Mouse (Mus musculus) thymus, postnatal 4 days (tissue): ENCODE measurements around the gene Tmc3.

ENCODE experiments used
- DNase-seq: peaks from one replicate; pipeline ENCODE4 v3.0.0; 2021

Gene Tmc3

GRCm38 (mm10) chr7:83639084-83639483, 54.4 kb downstream of the Tmc3 start:
- DNase-seq: no peak

- DNase-seq: no peak
These were observed 55.9 kb downstream of the Tmc3 start for GRCm38 (mm10) chr7:83640581-83640980.

GRCm38 (mm10) chr7:83641163-83641562, 56.4 kb downstream of the Tmc3 start:
- DNase-seq: no peak

- DNase-seq: peak; percentile 14
These were observed 58.9 kb downstream of the Tmc3 start for GRCm38 (mm10) chr7:83643581-83643980.

GRCm38 (mm10) chr7:83644761-83645160, 60.0 kb downstream of the Tmc3 start:
- DNase-seq: no peak

GRCm38 (mm10) chr7:83645476-83645875, 60.7 kb downstream of the Tmc3 start:
- DNase-seq: no peak

- DNase-seq: no peak
These were observed 64.1 kb downstream of the Tmc3 start for GRCm38 (mm10) chr7:83648807-83649206.

GRCm38 (mm10) chr7:83650638-83651037, 65.9 kb downstream of the Tmc3 start:
- peak; percentile 7 for DNase-seq

- no peak for DNase-seq
These were observed 67.8 kb downstream of the Tmc3 start for GRCm38 (mm10) chr7:83652498-83652897.

- no peak for DNase-seq
These were observed 68.9 kb downstream of the Tmc3 start for GRCm38 (mm10) chr7:83653605-83654051.

- DNase-seq: no peak
These were observed 69.5 kb downstream of the Tmc3 start for GRCm38 (mm10) chr7:83654196-83654595.

- DNase-seq: peak; percentile 83
These were observed 70.4 kb downstream of the Tmc3 start for GRCm38 (mm10) chr7:83654938-83655630.

GRCm38 (mm10) chr7:83658716-83659115, 74.0 kb downstream of the Tmc3 start:
- no peak for DNase-seq

GRCm38 (mm10) chr7:83659159-83660065, 74.7 kb downstream of the Tmc3 start:
- peak; percentile 64 for DNase-seq

GRCm38 (mm10) chr7:83660273-83660691, 75.6 kb downstream of the Tmc3 start:
- DNase-seq: peak; percentile 69

GRCm38 (mm10) chr7:83661031-83661430, 76.3 kb downstream of the Tmc3 start:
- peak; percentile 73 for DNase-seq

- DNase-seq: no peak
These were observed 77.0 kb downstream of the Tmc3 start for GRCm38 (mm10) chr7:83661763-83662162.

GRCm38 (mm10) chr7:83662711-83663375, 78.1 kb downstream of the Tmc3 start:
- no peak for DNase-seq

GRCm38 (mm10) chr7:83666087-83666595, 81.4 kb downstream of the Tmc3 start:
- DNase-seq: no peak

- no peak for DNase-seq
These were observed 83.4 kb downstream of the Tmc3 start for GRCm38 (mm10) chr7:83667936-83668645.

GRCm38 (mm10) chr7:83668724-83669123, 84.0 kb downstream of the Tmc3 start:
- DNase-seq: peak; percentile 64

GRCm38 (mm10) chr7:83671573-83671972, 86.8 kb downstream of the Tmc3 start:
- DNase-seq: no peak
